Mouse (Mus musculus): ENCODE measurements around the gene Pip4k2a. TPM values are rescaled to one million over a fixed set of nuclear protein-coding genes. Genes with fewer than 3 reads are reported as not detected.

Gene Pip4k2a
- polyA plus RNA-seq, 1 experiment from 2014 or later, result 13.5 TPM

DNA sequence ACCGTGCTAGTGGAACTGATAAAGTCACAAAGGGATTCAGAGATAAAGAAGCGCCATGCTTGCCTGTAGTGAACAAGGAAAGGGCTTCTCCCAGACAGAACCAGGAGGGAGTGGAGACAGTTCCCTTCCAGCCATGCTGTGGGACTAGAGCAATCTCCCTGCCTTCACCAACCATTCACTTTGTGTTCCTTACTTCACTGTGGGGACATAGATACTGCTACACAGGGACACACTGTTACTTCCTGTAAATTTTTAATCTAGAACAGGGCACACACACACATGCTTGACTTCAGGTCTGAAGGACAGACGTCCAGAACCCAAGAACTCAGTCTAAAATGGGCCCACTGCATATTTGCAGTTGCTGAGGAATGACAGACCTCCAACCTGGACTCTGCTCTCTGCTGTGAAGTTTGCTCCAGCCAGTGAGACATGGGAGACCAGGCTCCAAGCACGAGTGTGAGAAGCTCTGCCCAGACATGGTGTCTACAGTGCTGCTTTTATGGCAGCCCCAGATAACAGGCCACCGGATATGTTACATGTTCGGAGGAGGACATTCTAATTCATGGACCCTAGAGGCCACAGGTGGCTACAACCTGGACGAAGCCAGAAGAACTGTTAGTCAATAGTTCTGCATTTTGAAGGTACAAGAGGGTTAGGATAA lies 69.2 kb downstream of the Pip4k2a start:
- Histone ChIP-seq H3K27me3 (ENCODE audit: control insufficient read depth, insufficient read depth, low read depth, low read length) (no peaks in the 10 kb centered on the region), H3K9me3 (replicated peaks; ENCODE audit: control insufficient read depth, low read length) (no peaks in the 10 kb centered on the region), H3K9ac (ENCODE audit: low read depth, low read length) (no peak overlapping the region), H3K27ac (ENCODE audit: low read length) (peak overlapping the region; percentile 15; the same call in 1 of the 2 replicates), H3K4me1 (ENCODE audit: control insufficient read depth, low read depth, low read length) (peaks cover 15% of the 10 kb centered on the region), H3K4me3 (ENCODE audit: low read depth, low read length) (no peak overlapping the region), H3K4me2 (ENCODE audit: low read depth, low read length) (no peak overlapping the region), H3K36me3 (ENCODE audit: control insufficient read depth, insufficient read depth) (no peaks in the 10 kb centered on the region)
- ATAC-seq (ENCODE audit: low read depth), result peak; percentile 50
- 21% methylated on average over 7 of the region's 7 CpGs for WGBS (ENCODE audit: insufficient replicate concordance)

DNA sequence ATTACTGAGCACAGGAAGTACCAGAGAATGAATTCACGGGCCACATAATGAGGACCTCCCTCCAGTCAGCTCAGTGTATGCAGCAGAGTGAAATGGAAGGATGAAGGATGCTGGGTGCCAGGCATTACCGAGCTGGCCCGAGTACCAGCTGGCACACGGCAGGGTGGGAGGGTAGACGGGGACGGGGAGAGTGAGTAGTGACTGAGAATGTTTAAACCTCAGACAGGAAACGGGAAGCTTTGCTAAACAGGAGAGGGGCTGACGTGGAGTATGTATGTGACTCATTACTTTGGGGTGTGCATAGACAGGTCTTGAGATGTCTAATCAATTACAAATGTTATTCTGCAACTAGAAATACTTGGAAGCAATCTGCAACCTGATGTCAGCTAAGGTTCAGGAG lies 69.7 kb downstream of the Pip4k2a start:
- no peak overlapping the region for H3K4me2 ChIP-seq (ENCODE audit: low read depth, low read length)
- H3K36me3 ChIP-seq (ENCODE audit: control insufficient read depth, insufficient read depth), result no peaks in the 10 kb centered on the region
- H3K27ac ChIP-seq (ENCODE audit: low read length), result no peak overlapping the region
- no peaks in the 10 kb centered on the region for H3K9me3 ChIP-seq (replicated peaks; ENCODE audit: control insufficient read depth, low read length)
- H3K4me3 ChIP-seq (ENCODE audit: low read depth, low read length), result no peak overlapping the region
- 40% methylated on average over 8 of the region's 8 CpGs for WGBS (ENCODE audit: insufficient replicate concordance)
- ATAC-seq (ENCODE audit: low read depth), result no peak; the same call in 1 of the 2 replicates
- H3K9ac ChIP-seq (ENCODE audit: low read depth, low read length), result no peak overlapping the region
- no peaks in the 10 kb centered on the region for H3K27me3 ChIP-seq (ENCODE audit: control insufficient read depth, insufficient read depth, low read depth, low read length)
- H3K4me1 ChIP-seq (ENCODE audit: control insufficient read depth, low read depth, low read length), result peaks cover 13% of the 10 kb centered on the region

DNA sequence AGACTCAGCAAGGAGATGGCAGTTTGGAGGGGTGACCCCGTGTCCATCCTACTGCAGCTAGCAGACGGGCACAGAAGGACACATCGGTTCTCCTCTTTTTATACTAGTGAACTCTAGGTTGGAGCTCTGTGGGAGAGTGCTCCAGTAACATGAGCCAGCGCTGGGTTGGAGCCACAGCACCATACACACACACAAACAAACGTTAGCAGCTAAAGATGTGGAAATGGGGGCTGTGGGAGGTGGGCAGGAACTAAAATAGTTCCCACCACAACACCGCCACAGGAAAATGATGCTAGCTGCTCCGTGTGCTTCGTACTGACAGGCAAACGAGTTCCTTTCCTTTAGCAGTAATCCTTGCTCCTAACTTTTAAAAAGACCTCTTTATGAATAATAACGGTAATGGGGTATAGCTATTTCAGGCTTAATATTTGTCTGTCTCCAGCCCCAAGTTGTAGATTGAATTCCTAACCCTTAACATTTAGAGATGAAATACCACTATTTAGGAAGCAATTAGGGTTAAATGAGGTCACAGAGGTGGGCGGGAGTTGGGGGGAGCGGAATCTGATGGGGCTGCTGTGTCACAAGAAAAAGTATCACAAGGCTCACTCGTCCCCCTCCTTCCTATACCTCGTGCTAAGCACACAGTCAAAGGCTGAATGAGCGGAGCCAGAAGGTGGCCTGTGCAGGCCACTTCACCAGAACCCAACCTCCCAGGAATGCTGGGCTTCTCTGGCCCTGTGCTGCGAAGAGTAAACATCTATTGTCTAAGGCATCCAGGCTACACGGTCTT lies 73.9 kb downstream of the Pip4k2a start:
- H3K36me3 ChIP-seq (ENCODE audit: control insufficient read depth, insufficient read depth), result no peaks in the 10 kb centered on the region
- no peak overlapping the region for H3K4me2 ChIP-seq (ENCODE audit: low read depth, low read length)
- H3K9ac ChIP-seq (ENCODE audit: low read depth, low read length), result no peak overlapping the region
- H3K9me3 ChIP-seq (replicated peaks; ENCODE audit: control insufficient read depth, low read length), result no peaks in the 10 kb centered on the region
- H3K27ac ChIP-seq (ENCODE audit: low read length), result no peak overlapping the region
- no peak for ATAC-seq (ENCODE audit: low read depth)
- H3K4me1 ChIP-seq (ENCODE audit: control insufficient read depth, low read depth, low read length), result peaks cover 19% of the 10 kb centered on the region
- H3K4me3 ChIP-seq (ENCODE audit: low read depth, low read length), result no peak overlapping the region
- 41% methylated on average over 17 of the region's 17 CpGs for WGBS (ENCODE audit: insufficient replicate concordance)
- no peaks in the 10 kb centered on the region for H3K27me3 ChIP-seq (ENCODE audit: control insufficient read depth, insufficient read depth, low read depth, low read length)

DNA sequence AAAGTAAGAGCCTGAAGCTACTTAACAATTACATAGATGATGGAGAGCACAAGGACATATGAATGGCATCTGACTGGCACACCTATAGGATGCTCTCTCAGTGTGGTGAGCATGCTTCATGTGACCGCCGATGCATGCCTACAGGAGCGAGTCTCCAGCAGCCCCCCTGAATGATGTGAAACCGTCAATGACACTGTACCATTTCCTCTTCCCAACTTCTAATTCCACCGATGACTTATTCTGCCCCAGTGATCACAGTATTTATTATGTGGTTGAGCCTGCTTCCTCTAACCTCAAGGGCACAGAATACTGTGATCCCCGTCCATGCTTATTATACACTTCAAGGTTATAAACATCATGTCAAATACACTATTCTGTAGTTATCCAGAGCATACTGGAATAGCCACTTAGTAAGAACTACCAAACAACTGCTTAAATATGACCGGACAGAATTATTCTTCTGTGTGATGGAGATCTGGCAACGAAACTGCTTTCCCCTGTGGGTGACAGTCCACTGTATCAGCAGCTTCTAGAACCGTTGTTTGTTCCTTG lies 74.8 kb downstream of the Pip4k2a start:
- H3K36me3 ChIP-seq (ENCODE audit: control insufficient read depth, insufficient read depth), result no peaks in the 10 kb centered on the region
- WGBS (ENCODE audit: insufficient replicate concordance), result 62% methylated on average over 9 of the region's 9 CpGs
- peaks cover 19% of the 10 kb centered on the region for H3K4me1 ChIP-seq (ENCODE audit: control insufficient read depth, low read depth, low read length)
- no peaks in the 10 kb centered on the region for H3K27me3 ChIP-seq (ENCODE audit: control insufficient read depth, insufficient read depth, low read depth, low read length)
- no peaks in the 10 kb centered on the region for H3K9me3 ChIP-seq (replicated peaks; ENCODE audit: control insufficient read depth, low read length)
- no peak overlapping the region for H3K27ac ChIP-seq (ENCODE audit: low read length)
- ATAC-seq (ENCODE audit: low read depth), result no peak
- no peak overlapping the region for H3K4me2 ChIP-seq (ENCODE audit: low read depth, low read length)
- no peak overlapping the region for H3K4me3 ChIP-seq (ENCODE audit: low read depth, low read length)
- no peak overlapping the region for H3K9ac ChIP-seq (ENCODE audit: low read depth, low read length)

DNA sequence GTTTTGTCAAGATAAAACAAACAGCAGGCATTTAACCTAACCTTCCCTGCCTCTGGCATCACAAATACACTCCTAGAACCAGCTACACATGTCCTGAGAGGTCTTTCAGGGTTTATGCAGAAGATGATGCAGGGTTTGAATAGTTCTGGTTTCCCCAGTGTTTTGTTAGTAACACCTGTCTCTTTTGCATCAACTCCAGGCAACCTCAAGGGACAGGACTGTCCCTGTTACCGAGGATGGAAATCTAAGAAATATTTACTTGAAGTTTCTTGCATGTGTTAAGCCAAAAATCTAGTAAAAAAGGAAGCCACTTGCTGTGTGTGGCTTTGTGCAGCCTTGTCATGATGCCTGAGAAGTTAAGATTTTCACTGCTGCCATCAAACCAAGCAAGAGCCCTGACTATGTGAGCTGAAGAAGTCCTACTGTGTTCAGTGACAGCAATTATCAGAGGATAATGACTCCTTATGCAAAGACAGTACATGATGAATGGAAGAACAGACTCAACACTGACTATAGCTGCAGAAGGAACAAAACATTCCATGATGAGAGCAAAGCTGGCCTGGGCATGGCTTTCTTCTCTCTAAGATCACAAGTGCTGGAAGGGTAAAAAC lies 76.3 kb downstream of the Pip4k2a start:
- ATAC-seq (ENCODE audit: low read depth), result no peak
- Histone ChIP-seq H3K4me1 (ENCODE audit: control insufficient read depth, low read depth, low read length) (peaks cover 28% of the 10 kb centered on the region), H3K4me3 (ENCODE audit: low read depth, low read length) (no peak overlapping the region), H3K9ac (ENCODE audit: low read depth, low read length) (no peak overlapping the region), H3K9me3 (replicated peaks; ENCODE audit: control insufficient read depth, low read length) (no peaks in the 10 kb centered on the region), H3K36me3 (ENCODE audit: control insufficient read depth, insufficient read depth) (no peaks in the 10 kb centered on the region), H3K27ac (ENCODE audit: low read length) (no peak overlapping the region), H3K27me3 (ENCODE audit: control insufficient read depth, insufficient read depth, low read depth, low read length) (no peaks in the 10 kb centered on the region), H3K4me2 (ENCODE audit: low read depth, low read length) (no peak overlapping the region)
- WGBS (ENCODE audit: insufficient replicate concordance), result 51% methylated on average over 1 of the region's 1 CpGs

DNA sequence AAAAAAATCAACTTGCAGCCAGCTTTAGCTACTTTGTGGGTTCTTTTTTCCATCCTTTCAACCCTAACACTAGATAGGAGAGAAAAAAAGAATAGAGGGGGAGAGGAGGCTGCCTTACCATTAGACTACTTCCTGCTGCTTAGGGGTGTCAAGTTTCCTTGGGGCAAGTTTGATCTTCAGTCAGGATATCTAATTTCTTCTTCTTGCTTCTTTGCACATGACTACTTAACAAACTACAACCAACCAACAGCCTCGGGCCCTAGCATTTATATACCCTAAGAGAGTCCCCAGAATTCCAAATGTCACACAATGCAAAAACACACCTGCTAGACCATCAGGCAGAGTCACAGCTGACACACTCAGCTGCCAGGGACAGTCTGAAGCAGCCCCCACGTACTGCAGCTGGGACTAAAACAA lies 77.5 kb downstream of the Pip4k2a start:
- ATAC-seq (ENCODE audit: low read depth), result no peak
- H3K4me2 ChIP-seq (ENCODE audit: low read depth, low read length), result no peak overlapping the region
- no peak overlapping the region for H3K9ac ChIP-seq (ENCODE audit: low read depth, low read length)
- H3K4me1 ChIP-seq (ENCODE audit: control insufficient read depth, low read depth, low read length), result peaks cover 38% of the 10 kb centered on the region
- no peak overlapping the region for H3K27ac ChIP-seq (ENCODE audit: low read length)
- no peak overlapping the region for H3K4me3 ChIP-seq (ENCODE audit: low read depth, low read length)
- no peaks in the 10 kb centered on the region for H3K9me3 ChIP-seq (replicated peaks; ENCODE audit: control insufficient read depth, low read length)
- 41% methylated on average over 2 of the region's 2 CpGs for WGBS (ENCODE audit: insufficient replicate concordance)
- no peaks in the 10 kb centered on the region for H3K36me3 ChIP-seq (ENCODE audit: control insufficient read depth, insufficient read depth)
- no peaks in the 10 kb centered on the region for H3K27me3 ChIP-seq (ENCODE audit: control insufficient read depth, insufficient read depth, low read depth, low read length)

DNA sequence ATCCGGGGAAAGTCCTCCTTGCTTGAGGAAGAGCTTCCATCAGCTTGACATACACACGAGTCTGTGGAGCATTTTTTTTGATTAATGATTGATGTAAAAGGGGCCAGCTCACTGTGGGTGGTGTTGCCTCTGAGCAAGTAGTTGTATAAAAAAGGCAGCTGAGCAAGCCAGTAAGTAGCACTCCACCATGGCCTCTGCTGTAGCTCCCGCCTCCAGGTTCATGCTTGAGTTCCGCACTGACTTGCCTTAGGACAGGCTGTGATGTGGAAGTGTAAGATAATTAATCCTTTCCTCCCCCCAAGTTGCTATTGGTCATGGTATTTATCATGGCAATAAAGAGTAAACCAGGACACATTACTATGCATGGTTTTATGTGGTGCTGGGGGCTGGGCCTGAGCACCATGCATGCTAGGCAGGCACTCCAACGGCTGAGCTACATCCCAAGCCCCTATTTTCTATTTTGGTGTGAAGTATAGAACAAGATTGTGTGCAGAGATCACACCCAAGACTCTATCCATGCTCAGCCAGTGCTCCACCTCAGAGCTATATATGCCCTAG lies 78.0 kb downstream of the Pip4k2a start:
- no peak overlapping the region for H3K4me3 ChIP-seq (ENCODE audit: low read depth, low read length)
- H3K9ac ChIP-seq (ENCODE audit: low read depth, low read length), result no peak overlapping the region
- no peak overlapping the region for H3K27ac ChIP-seq (ENCODE audit: low read length)
- no peaks in the 10 kb centered on the region for H3K27me3 ChIP-seq (ENCODE audit: control insufficient read depth, insufficient read depth, low read depth, low read length)
- ATAC-seq (ENCODE audit: low read depth), result no peak
- no peak overlapping the region for H3K4me2 ChIP-seq (ENCODE audit: low read depth, low read length)
- no peaks in the 10 kb centered on the region for H3K9me3 ChIP-seq (replicated peaks; ENCODE audit: control insufficient read depth, low read length)
- H3K36me3 ChIP-seq (ENCODE audit: control insufficient read depth, insufficient read depth), result no peaks in the 10 kb centered on the region
- H3K4me1 ChIP-seq (ENCODE audit: control insufficient read depth, low read depth, low read length), result peaks cover 40% of the 10 kb centered on the region
- WGBS (ENCODE audit: insufficient replicate concordance), result 59% methylated on average over 5 of the region's 5 CpGs

DNA sequence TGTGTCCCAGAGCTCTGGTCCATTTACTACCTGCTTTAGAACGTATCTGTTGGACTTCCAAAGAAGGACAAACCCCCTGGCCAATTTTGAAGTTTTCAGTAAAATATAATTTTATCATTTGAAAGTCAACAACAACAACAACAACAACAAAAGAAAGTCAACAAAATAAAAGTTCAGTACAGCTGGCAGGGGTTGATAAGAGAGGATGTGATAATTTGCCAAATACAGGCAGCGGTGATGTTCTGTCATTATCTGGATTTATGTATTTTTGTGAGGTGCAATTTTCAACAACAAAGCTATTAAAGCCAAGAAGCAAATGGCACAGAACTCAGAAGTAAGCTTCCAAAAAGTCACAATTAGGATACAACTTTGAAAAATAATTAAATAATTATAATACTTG lies 80.1 kb downstream of the Pip4k2a start:
- H3K4me2 ChIP-seq (ENCODE audit: low read depth, low read length), result peak overlapping the region; percentile 11; the same call in 1 of the 2 replicates
- H3K4me3 ChIP-seq (ENCODE audit: low read depth, low read length), result no peak overlapping the region
- H3K27ac ChIP-seq (ENCODE audit: low read length), result peak overlapping the region; percentile 73
- no peaks in the 10 kb centered on the region for H3K9me3 ChIP-seq (replicated peaks; ENCODE audit: control insufficient read depth, low read length)
- ATAC-seq (ENCODE audit: low read depth), result peak; percentile 65
- H3K4me1 ChIP-seq (ENCODE audit: control insufficient read depth, low read depth, low read length), result peaks cover 46% of the 10 kb centered on the region
- H3K27me3 ChIP-seq (ENCODE audit: control insufficient read depth, insufficient read depth, low read depth, low read length), result no peaks in the 10 kb centered on the region
- no peaks in the 10 kb centered on the region for H3K36me3 ChIP-seq (ENCODE audit: control insufficient read depth, insufficient read depth)
- peak overlapping the region; percentile 24; the same call in 1 of the 2 replicates for H3K9ac ChIP-seq (ENCODE audit: low read depth, low read length)
- 45% methylated on average over 2 of the region's 2 CpGs for WGBS (ENCODE audit: insufficient replicate concordance)
